Mouse (Mus musculus) hindbrain, embryonic 10.5 days (tissue): Measurements from ENCODE around the gene Ldlr. TPM values are rescaled to one million over a fixed set of nuclear protein-coding genes. Genes with fewer than 3 reads are reported as not detected.

ENCODE experiments used
- polyA plus RNA-seq: library from polyadenylated mRNA; unstranded; fragments of >200 nt; fragmentation: Nextera tagmentation; extraction: Ambion mirVana; gene quantifications from 2 replicates; pipeline ENCODE4 v1.2.1, GENCODE M21; 2016

Ldlr gene
- polyA plus RNA-seq, 1 experiment from 2014 or later: 51.1 TPM

Other genes with a start within 250 kb of the Ldlr start
- gene Tmed1, start 213.2 kb upstream of the Ldlr start, polyA plus RNA-seq: 103 and 110 TPM in 2 replicates
- gene AB124611, start 197.3 kb upstream of the Ldlr start, polyA plus RNA-seq: 4.9 and 5.8 TPM in 2 replicates
- gene Carm1, start 176.6 kb upstream of the Ldlr start, polyA plus RNA-seq: 66.3 and 71.9 TPM in 2 replicates
- gene Timm29, start 130.8 kb upstream of the Ldlr start, polyA plus RNA-seq: 33.8 and 38.4 TPM in 2 replicates
- gene Yipf2, start 130.7 kb upstream of the Ldlr start, polyA plus RNA-seq: 21.5 and 23.7 TPM in 2 replicates
- 153 and 173 TPM in 2 replicates for gene Smarca4, start 107.3 kb upstream of the Ldlr start, polyA plus RNA-seq
- gene Spc24, start 36.8 kb downstream of the Ldlr start, polyA plus RNA-seq: 132 and 165 TPM in 2 replicates
- 10.0 and 11.0 TPM in 2 replicates for gene Kank2, start 75.3 kb downstream of the Ldlr start, polyA plus RNA-seq
- gene Angptl8, start 112.0 kb downstream of the Ldlr start, polyA plus RNA-seq: 0.70 and 0.85 TPM in 2 replicates
- gene Dock6, start 129.2 kb downstream of the Ldlr start, polyA plus RNA-seq: 23.7 and 24.1 TPM in 2 replicates
- 8.9 and 10.9 TPM in 2 replicates for gene Rab3d, start 194.7 kb downstream of the Ldlr start, polyA plus RNA-seq
- gene Ccdc159, start 204.0 kb downstream of the Ldlr start, polyA plus RNA-seq: 4.2 and 5.1 TPM in 2 replicates
- 39.1 and 46.1 TPM in 2 replicates for gene Tmem205, start 204.1 kb downstream of the Ldlr start, polyA plus RNA-seq
- gene Plppr2, start 213.6 kb downstream of the Ldlr start, polyA plus RNA-seq: 15.6 and 30.6 TPM in 2 replicates
- 7.1 and 9.3 TPM in 2 replicates for gene Swsap1, start 232.3 kb downstream of the Ldlr start, polyA plus RNA-seq
- 9.3 and 9.6 TPM in 2 replicates for gene Epor, start 240.0 kb downstream of the Ldlr start, polyA plus RNA-seq